Mouse (Mus musculus) inflammation-experienced regulatory T-cells, adult 16 weeks (primary cell): ENCODE data around the gene Rhox2f. TPM values are rescaled to one million over a fixed set of nuclear protein-coding genes. Genes with fewer than 3 reads are reported as not detected.

Experiments
- polyA plus RNA-seq: library from polyadenylated mRNA; unstranded; fragments of 100-300 nt; shearing (Covaris generic); gene quantifications from one replicate; pipeline ENCODE4 v1.2.1, GENCODE M21; 2017

The Rhox2f gene
- not detected for polyA plus RNA-seq

GRCm38 (mm10) chrX:37571105-37571504, at the start of gene Rhox2f:
TSS of gene Rhox2f (plus strand) at chrX:37571405.

GRCm38 (mm10) chrX:37530152-37530551, 41.1 kb upstream of the Rhox2f start, which contains the start of gene Rhox2e:
TSS of gene Rhox2e (plus strand) at chrX:37530452.

GRCm38 (mm10) chrX:37541719-37542118, 29.5 kb upstream of the Rhox2f start, which contains the start of gene Rhox3e:
TSS of gene Rhox3e (plus strand) at chrX:37542019.

GRCm38 (mm10) chrX:37557112-37557511, 14.1 kb upstream of the Rhox2f start, which contains the start of gene Rhox4e:
TSS of gene Rhox4e (plus strand) at chrX:37557412.

GRCm38 (mm10) chrX:37580692-37581091, 9.5 kb downstream of the Rhox2f start, which contains the start of gene Rhox3f:
TSS of gene Rhox3f (plus strand) at chrX:37580992.

GRCm38 (mm10) chrX:37607604-37608003, 36.4 kb downstream of the Rhox2f start, which contains the start of gene Rhox4f:
TSS of gene Rhox4f (minus strand) at chrX:37607704.

Other genes with a start within 250 kb of the Rhox2f start
- gene Rhox3a2, start 191.4 kb upstream of the Rhox2f start, polyA plus RNA-seq, result not detected
- gene Rhox4a2, start 180.6 kb upstream of the Rhox2f start, polyA plus RNA-seq, result not detected
- not detected for gene Rhox2b, start 159.3 kb upstream of the Rhox2f start, polyA plus RNA-seq
- 0.20 TPM for gene Rhox4b, start 138.9 kb upstream of the Rhox2f start, polyA plus RNA-seq
- not detected for gene Rhox2c, start 117.7 kb upstream of the Rhox2f start, polyA plus RNA-seq
- not detected for gene Rhox3c, start 112.8 kb upstream of the Rhox2f start, polyA plus RNA-seq
- not detected for gene Rhox4c, start 91.1 kb upstream of the Rhox2f start, polyA plus RNA-seq
- not detected for gene Rhox2d, start 78.0 kb upstream of the Rhox2f start, polyA plus RNA-seq
- gene Rhox4d, start 57.0 kb upstream of the Rhox2f start, polyA plus RNA-seq, result not detected
- gene Rhox2e, start 41.0 kb upstream of the Rhox2f start, polyA plus RNA-seq, result not detected
- not detected for gene Rhox3e, start 29.4 kb upstream of the Rhox2f start, polyA plus RNA-seq
- not detected for gene Rhox4e, start 14.0 kb upstream of the Rhox2f start, polyA plus RNA-seq
- not detected for gene Rhox3f, start 9.6 kb downstream of the Rhox2f start, polyA plus RNA-seq
- not detected for gene Rhox4f, start 36.3 kb downstream of the Rhox2f start, polyA plus RNA-seq
- not detected for gene Rhox3g, start 57.2 kb downstream of the Rhox2f start, polyA plus RNA-seq
- gene Rhox2g, start 72.1 kb downstream of the Rhox2f start, polyA plus RNA-seq, result not detected
- gene Rhox4g, start 79.9 kb downstream of the Rhox2f start, polyA plus RNA-seq, result not detected
- gene Rhox3h, start 97.4 kb downstream of the Rhox2f start, polyA plus RNA-seq, result not detected
- gene Rhox2h, start 101.9 kb downstream of the Rhox2f start, polyA plus RNA-seq, result not detected
- gene Rhox5, start 233.4 kb downstream of the Rhox2f start, polyA plus RNA-seq, result not detected